Mouse (Mus musculus): ENCODE data around the gene Hipk2.

Gene Hipk2

DNA sequence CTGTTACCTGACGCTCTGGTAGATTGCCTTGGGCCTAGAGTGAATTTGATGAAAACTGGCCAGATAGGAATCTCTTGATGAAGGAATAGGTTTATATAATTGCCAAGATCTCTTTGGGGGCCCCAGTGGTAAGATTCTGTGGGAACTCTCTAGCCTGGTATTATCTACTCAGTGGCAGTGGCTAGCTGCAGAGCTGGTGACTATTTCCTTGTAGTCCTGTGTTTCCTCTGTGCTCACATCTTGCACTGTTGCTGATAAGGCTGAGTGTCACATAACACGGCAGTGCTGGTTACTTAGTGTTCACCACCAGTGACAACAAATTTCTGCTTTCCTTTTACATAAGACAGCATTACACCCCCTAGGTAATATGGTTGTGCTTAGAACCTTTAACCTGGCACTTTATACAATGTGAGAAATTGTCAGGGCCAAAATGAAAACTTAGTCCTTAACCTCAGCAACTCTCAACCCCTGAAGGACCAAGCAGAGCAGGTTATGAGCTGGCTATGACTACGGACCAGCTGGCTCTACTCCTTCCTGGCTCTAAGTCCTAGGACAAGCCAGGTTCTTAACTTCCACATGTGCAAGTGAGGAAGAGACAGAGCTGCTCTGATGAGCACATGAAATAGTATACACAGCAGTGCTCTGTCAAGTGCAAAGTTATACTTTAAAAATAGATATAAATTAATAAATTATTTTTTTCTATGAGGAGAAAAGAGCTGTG, 80.7 kb downstream of the Hipk2 start:
- DNase-seq (ENCODE audit: low spot score in 2 of 2) = no peak

- no peak for DNase-seq (ENCODE audit: low spot score in 2 of 2)
Measured at GRCm38 (mm10) chr6:38792966-38793365, 83.0 kb downstream of the Hipk2 start.

DNA sequence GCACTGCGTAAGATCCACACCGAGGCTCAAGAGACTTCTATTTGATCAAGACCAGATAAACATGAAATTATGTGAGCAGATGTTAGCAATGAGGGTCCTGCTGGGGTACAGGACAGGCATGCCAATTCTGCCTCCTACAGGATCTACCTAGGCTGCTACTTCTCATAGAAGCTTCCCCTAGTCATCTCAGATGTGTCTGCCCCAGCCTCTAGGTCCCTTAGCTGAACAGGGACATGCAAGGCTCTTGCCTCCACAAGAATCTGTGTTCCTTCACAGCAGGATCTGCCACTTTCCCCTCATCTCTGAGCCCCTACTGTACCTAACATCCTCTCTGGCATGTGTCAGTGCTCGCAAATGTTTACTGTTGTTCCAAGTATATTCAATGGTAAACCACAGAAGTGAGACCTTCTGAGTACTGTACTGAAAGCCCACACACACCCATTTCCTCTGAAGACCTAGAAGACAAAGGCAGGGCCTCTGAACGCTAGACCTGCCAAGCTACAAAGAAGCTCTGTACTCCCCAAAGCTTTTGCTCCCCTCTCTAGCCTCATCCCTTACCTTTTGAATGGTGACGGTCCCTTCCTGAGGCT, 86.6 kb downstream of the Hipk2 start:
- no peak for DNase-seq (ENCODE audit: low spot score in 2 of 2)

DNA sequence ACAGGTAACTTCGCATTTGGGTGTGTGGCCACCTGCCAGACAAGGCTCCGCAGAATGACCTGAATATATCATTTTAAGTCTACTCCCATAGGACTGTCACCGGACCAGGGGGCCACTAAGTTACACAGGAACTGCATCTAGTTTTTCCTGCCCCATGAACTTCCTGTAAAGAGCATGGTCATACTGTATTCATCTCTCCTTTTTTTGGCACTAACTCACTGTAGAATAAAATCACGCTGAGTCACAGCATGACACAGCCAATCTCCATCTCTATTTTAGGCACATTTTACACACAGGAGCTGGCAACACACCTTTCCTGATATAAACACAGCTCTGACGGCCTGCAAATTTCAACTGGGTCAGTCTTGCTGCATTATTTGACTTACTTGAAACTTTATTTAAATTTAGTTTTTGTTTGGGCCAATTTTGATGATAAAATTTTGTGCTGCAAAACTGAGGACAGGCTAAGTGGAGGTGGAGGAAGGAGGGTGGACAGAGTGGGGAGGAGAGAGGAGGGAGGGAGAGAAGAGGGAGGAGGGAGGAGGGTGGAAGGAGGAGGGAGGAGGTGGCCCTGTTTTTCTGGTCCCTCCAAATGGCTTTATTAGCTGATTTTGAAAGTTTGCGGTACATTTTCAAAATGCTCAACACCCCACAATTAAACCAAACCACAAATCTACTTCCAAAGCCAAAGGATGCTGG, 88.0 kb downstream of the Hipk2 start:
- no peak for DNase-seq (ENCODE audit: low spot score in 2 of 2)

DNA sequence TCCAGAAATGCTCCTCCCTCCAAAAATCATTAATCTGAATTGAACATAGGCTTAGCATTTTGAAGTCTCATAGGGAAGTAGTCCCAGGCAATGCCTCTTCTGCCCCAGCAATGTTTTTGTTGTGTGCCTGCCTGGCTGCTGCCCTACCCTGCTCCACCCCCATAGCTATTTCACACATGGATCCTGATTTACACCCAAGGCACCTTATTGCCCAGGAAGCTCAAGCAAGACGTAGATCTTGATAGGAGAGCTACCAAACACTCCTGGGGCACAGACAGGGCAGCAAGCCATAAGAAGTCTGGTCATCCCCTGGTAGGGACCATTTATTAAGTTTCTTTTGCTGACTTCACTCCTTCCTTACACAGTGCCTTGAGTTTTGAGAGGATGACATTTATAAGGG, 88.8 kb downstream of the Hipk2 start:
- no peak for DNase-seq (ENCODE audit: low spot score in 2 of 2)

GRCm38 (mm10) chr6:38785747-38786146, 90.2 kb downstream of the Hipk2 start:
- DNase-seq (ENCODE audit: low spot score in 2 of 2) = no peak

DNA sequence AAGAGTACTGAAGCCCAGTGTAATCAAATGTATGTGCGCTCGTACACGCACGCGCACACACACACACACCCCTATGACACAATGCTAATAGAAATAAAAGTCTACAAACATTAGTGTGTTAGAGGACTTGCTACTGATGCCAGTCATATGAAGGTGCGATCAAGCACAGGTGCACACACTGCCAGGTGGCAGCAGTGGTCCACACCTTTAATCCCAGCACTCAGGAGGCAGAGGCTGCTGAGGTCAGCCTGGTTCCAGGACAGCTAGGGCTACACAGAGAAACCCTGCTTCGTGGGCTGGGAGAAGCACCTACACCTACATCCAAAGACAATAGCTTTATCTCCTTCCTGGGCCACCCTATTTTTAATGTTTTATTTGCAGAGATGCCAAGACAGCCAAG, 96.6 kb downstream of the Hipk2 start:
- DNase-seq (ENCODE audit: low spot score in 2 of 2) = no peak

- DNase-seq (ENCODE audit: low spot score in 2 of 2) = no peak
Measured at GRCm38 (mm10) chr6:38778887-38779286, 97.1 kb downstream of the Hipk2 start.

DNA sequence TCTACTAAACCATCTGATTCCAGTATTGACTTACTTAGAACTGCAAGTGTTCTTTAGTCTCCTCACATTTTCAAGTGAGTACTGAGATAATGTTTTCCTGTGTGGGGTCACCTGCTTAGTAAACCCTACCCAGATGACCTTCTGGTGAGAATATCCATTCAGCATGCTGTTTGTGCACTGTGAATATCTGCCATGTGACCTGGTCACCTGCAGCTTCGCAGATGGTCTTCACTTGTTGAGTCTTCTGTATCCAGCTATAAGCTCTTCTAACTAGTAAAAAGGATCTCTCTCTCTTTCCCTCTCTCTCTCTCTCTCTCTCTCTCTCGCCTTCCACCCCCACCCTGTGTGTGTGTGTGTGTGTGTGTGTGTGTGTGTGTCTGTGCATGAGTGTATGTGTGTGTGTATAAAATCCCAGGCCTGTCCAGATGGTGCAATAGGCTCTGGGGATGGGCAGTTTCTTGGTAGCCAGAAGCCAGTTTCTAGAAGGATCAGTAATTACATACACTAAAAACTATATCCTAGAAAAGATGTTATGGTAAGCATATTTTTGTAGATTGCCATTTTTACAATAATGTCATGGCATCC, 99.9 kb downstream of the Hipk2 start:
- no peak for DNase-seq (ENCODE audit: low spot score in 2 of 2)

DNA sequence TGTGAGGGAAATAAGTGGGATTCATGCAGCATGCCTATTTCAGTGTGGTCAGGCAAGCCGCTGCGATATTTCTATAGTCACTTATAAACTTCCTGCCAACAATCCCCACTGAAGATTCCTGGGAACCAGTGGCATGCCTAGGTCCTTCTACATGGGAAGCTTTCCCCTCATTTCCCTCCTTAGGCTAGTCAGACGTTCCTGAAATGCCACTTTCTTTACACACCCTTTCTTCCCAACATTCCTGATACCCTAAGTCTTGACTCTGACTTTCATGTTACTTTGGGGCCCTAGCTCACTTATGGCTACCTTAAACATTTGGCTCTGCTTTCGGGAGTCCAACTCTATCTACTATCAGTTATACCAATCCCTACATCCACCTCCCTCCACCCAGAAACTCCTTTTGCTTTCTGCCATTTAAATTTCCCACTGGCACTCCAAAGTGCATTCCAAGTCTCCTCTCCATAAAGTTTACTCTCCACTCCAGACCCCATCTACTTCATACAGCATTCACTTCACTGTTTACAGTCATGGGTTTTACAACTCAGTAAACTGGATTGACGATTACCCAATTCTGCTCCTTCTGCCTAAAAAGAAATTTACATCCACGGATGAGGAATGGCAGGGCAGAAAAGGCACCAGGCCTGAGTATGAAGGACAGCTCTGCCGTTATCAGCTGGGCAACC, 103.0 kb downstream of the Hipk2 start:
- no peak for DNase-seq (ENCODE audit: low spot score in 2 of 2)

DNA sequence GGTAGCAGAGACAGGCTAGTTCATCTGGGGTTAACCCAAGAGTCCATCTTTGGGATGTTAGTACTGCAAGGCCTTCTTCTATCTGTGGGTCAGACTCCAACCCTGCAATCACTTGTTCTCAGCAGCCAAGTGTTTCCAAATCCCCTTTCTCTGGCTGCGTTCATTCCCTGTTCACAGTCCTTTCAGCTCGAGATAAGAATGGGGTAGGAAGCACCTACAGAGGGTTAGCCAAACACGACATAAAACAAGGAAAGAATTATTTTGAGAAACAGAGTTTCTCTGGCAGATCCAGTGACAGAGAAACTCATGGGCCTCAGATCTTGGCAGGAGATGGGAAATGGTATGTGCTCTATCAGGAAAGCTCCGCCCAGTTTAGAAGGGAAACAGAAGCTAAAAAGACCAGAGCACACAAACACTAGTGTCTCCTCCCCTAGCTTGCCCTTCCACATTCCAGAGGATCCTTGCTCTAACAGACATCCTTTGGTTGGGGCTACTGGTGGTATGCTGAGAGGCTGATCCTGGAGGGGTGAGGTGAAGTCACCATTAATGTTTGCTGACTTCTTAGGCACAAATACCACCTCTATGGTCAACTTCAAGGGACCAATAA, 104.8 kb downstream of the Hipk2 start:
- DNase-seq (ENCODE audit: low spot score in 2 of 2) = no peak

DNA sequence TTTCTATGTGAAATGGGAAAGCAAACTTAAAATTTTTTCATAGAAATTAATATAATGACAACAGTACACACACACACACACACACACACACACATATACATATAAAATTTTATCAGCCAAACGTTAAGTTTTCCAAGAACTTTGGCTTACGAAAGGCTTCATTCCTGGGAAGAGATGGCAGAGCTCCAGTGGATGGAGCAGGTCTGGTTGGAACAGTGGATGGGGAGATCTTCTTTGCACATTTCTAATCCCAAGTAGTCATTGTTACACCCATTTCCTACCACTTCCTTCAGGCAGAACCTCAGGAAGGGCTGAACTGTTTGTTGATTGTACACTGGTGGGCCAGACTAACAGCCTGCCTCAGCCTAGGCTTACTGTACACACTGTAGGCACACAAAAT, 106.3 kb downstream of the Hipk2 start:
- no peak for DNase-seq (ENCODE audit: low spot score in 2 of 2)

GRCm38 (mm10) chr6:38762588-38763265, 113.2 kb downstream of the Hipk2 start:
- no peak for DNase-seq (ENCODE audit: low spot score in 2 of 2)

GRCm38 (mm10) chr6:38762006-38762405, 114.0 kb downstream of the Hipk2 start:
- no peak for DNase-seq (ENCODE audit: low spot score in 2 of 2)

DNA sequence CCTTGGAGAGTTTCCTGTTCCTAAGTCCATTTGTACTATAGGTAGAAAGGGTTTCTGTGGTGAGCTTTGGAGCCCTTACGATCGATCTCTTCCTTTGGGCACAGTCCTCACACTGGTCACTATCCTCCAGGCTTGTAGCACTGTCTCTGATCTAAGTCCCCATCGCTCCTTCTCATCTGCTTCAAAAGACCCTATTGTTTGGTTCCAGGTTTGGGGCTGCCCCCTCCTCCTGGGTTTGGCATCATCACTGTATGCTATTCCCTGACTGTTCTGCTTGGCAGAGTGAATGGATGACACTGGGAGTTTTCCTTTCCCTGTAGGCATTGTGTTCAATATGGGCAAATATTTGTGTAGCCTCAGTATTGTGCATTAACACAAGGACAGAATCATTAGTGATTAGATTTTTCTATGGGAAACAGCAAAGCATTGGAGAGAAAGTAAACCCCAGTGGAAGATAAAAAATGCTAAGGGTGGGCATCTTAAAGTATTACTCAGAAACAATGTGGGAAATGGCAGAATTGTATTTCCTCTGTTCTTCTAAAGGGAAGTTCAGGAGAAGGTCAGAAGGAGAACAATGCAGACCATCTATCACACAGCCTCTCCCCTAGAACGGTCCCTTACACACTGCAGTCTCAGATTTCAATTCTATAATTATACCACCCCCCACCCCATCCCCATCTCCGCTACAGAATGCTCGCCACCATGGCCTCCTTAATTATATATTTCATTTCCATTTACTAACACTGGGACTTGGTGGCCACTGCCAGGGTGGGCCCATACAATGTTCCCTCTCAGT, 114.9 kb downstream of the Hipk2 start:
- DNase-seq (ENCODE audit: low spot score in 2 of 2) = no peak

DNA sequence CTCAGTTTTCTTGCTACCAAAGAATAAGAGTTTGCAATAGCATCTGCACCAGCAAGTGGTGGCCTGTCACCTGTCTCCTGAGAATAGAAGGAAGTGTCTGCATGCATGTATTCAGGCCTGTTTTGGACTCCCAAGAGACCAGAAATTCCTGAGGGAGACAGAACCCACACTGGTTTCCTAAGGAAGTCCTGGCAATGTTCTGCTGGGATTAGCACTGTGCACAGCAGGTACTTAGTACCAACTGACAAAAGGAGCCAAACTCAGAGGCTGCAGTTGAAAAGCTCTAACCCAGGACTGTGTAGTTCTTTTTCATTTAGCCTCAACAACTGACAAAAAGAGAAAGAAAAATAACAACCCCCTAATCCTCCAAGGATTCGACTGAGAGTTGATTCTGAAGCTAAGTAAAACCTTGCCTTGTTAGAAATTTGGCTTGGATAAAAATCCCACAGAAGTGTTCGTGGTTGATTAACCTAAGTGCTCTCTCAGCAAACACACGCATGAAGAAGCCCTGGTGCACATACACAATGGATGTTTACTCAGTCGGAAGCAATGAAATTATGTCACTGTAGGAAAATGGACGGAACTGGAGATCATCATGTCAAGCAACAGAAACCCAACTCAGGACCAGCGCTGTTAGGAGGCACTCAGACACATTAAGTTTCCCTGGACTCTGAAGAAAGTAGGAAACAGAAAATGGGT, 115.9 kb downstream of the Hipk2 start:
- DNase-seq (ENCODE audit: low spot score in 2 of 2) = no peak

- no peak for DNase-seq (ENCODE audit: low spot score in 2 of 2)
Measured at GRCm38 (mm10) chr6:38759186-38759585, 116.8 kb downstream of the Hipk2 start.

DNA sequence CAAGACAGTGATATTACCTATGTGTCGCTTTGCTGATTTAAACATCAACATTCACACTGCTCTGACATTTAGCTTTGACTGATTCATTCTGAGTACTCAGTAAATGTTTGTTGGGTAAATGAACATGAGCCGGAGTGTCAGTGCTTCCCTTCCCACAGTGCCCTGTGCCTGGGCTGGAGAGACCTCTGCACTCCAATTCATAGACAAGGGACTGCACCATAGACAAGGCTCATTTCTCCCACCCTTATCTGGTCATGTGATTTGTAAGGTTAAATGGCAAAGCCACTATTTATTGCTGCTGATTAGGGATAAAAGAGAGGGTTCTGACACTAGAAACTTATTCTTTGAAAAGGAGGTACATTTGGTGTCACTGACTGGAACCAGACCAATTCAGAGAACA, 118.4 kb downstream of the Hipk2 start:
- DNase-seq (ENCODE audit: low spot score in 2 of 2) = no peak

GRCm38 (mm10) chr6:38756968-38757367, 119.0 kb downstream of the Hipk2 start:
- no peak for DNase-seq (ENCODE audit: low spot score in 2 of 2)

- DNase-seq (ENCODE audit: low spot score in 2 of 2) = no peak
Measured at GRCm38 (mm10) chr6:38755961-38756360, 120.0 kb downstream of the Hipk2 start.
